Mouse (Mus musculus) liver, embryonic 14.5 days (tissue): ENCODE results near the gene Tex2.
"Not testable (repeated sequence)": the region's sequence is repeated elsewhere in the genome, so short reads cannot be mapped to it uniquely, and the experiment has no call there.

ENCODE experiments used
- CTCF ChIP-seq: IDR thresholded peaks from 2 replicates; pipeline ENCODE4 v1.5.1; 2016; ENCODE audit warnings: antibody characterized with exemption, low read depth, control low read depth
- EP300 ChIP-seq: IDR thresholded peaks from 2 replicates; pipeline ENCODE4 v1.6.1; 2016; ENCODE audit warnings: antibody characterized with exemption, low read depth

- not testable (repeated sequence) for TF ChIP-seq CTCF, EP300
Observed at GRCm38 (mm10) chr11:106577624-106578355, 35.4 kb downstream of the Tex2 start.
